Mouse (Mus musculus) spleen, postnatal 10 days (tissue): ENCODE measurements around the gene AL607142.1.

Experiments used
- DNase-seq, 2 experiments: peaks; one replicate each; pipeline ENCODE4 v3.0.0; 2021 to 2022; ENCODE audit warnings: low spot score in 2 of 2

Gene AL607142.1

GRCm38 (mm10) chr4:120057529-120057928 is 7.3 kb upstream of the AL607142.1 start:
- no peak for DNase-seq

GRCm38 (mm10) chr4:120058157-120058556 is 6.6 kb upstream of the AL607142.1 start:
- DNase-seq, result no peak

GRCm38 (mm10) chr4:120058794-120059193 is 6.0 kb upstream of the AL607142.1 start:
- no peak for DNase-seq

DNA sequence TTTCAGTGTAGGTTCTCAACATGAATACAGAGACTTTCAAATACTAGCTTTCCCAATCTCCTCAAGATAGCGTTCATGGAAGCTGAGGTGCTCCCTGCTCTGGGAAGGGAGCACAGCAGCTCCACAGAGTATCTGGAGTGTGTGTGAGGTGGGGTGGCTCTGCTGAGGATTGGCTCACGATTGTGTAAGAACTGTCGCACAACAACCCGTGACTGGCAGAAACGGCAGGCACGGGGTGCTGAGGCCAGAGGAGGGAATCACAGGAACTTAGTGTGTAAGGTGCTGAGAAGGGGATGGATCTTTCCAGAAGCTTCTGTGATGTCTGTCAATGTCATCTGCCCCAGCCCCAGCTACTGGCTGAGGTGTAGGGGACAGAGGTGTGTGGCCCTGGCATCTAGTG is 3.1 kb upstream of the AL607142.1 start:
- DNase-seq, result no peak

DNA sequence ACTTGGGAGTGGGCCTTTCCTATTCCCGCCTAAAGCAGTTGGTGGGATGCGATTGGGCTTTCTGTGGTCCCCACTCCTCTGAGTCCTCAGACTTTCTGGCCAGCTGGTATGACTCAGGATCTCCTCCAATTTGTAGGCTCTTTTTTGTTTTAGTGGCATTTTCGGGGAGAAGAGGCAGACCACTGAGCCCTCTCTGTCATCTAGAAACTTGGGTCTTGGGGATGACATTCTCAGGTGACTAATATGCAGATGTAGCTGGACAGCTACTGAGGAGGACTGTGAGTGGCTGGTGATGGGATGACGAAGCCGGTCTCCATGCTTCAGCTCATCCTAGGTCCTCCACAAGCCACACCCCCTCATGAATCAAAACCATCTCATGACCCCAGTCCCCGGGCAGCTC is 2.6 kb upstream of the AL607142.1 start:
- DNase-seq, result no peak

GRCm38 (mm10) chr4:120062754-120063153 is 2.0 kb upstream of the AL607142.1 start:
- no peak for DNase-seq

DNA sequence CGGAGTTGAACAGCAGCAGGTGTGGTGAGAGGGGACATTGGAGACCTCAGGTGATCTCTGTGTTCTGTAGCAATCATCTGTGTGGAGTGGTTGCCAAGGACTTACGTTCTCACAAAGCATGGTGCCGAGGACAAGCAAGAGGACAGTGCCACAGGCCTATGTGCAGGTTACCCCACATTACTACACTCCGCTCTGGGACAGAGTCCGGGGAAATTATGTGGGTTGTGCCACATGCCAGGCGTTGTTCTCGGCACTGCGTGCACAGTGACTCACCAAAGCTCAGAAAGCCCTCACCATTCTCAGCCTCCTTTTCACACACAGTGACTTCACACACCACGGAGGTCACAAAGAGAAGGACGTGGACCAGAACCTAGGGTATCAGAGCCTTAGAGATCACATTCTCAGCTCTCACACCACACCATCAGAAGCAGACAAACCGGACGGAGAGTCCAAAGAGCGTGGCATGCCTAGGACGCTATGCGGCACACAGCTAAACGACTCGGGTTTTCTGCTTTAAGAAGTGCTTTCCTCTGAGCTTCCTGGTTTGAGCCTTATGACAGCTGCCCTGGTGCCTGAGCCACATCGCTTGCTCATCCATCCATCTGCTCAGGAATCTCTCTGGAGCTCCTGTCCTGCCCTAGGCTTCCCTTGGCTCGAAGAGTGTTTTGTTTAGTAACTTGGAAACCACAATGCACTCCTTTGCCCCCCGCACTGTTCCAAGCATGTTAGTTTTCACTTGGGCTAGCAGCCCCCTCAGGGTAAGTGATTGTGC is 1.3 kb upstream of the AL607142.1 start:
- no peak for DNase-seq

DNA sequence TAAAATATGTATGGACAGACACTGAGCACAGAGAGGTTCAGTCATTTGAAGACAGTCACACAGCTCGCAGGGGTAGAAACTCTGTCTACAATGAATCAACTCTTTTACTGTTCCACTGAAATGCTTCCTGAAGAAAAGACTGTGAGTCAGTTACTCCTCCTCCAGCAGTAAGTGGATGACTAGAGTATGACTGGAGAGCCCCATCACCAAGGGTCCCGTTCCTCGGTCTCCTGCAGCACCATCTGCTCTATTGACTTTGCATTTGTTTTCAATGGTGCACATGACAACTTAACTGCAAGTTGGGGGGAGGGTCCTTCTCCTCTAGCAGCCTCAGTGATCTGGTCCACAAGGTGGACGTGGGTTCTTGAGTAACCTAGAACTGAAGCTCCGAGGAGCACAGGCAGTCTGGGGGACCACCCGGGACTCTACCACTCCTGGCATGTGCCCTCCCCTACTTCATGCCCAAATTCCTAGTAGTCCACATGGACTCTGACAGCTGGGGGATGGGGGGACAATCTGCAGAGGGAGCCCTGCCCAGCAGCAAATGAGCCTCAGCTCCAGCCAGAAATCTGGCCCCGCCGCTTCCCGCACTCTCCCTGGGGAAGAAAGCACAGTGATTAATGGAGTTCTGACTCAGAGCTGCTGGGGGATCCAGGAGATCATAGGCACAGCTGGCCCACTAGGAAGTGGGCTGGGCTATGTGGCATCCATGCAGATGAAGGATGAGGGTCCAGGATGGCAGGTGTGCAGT is 2.2 kb downstream of the AL607142.1 start:
- no peak for DNase-seq

GRCm38 (mm10) chr4:120067592-120068235 is 2.9 kb downstream of the AL607142.1 start:
- DNase-seq, result no peak

DNA sequence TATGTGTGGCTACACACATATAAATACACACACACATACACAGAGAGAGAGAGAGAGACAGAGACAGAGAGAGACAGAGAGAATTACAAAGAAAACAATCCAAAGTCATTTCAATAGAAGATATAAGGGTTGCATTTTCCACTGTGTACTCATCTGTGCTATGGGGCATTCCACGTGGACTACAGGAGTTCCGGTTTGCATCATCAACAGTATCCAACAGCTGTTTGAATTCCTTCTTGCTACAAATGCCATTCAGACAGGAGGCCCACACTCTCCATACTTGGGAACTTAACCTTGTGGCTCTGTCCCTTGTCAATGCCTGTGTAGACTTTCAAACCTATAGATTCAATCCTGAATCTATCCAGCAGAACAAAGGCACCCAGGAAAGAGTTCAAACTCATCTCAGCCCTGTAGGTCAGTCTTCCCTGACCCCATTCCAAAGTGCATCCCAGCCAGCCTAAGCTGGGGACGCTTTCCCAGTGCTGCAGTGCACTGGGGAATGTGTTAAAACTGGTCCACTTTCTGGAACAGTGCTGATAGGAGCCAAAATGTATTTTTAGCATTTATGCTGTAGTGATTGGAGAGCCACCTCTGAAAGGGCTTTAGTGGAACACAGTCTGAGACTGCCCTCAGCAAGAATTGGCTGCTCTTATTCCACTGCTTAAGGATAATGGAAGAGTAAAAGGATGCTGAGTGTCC is 4.2 kb downstream of the AL607142.1 start:
- DNase-seq, result no peak

DNA sequence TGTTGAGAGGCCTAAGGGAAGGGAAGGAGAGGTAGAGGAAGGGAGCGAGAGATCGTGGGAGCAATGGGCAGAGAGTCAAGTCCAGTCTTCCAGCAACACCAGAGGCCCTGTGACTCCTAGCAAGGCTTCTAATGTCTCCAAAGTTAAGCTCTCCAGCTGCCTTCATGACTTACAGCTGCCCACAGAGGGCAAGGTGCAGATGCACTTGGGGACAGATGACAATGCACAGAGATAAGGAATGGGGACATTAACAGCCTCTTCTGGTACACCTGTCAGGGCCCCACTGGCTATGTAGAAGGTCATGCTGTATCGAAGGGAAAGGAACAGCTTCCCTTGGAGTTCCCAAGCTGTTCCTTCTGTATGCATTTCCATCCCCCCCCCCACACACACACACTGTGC is 4.8 kb downstream of the AL607142.1 start:
- no peak for DNase-seq

GRCm38 (mm10) chr4:120071411-120071810 is 6.6 kb downstream of the AL607142.1 start:
- no peak for DNase-seq

DNA sequence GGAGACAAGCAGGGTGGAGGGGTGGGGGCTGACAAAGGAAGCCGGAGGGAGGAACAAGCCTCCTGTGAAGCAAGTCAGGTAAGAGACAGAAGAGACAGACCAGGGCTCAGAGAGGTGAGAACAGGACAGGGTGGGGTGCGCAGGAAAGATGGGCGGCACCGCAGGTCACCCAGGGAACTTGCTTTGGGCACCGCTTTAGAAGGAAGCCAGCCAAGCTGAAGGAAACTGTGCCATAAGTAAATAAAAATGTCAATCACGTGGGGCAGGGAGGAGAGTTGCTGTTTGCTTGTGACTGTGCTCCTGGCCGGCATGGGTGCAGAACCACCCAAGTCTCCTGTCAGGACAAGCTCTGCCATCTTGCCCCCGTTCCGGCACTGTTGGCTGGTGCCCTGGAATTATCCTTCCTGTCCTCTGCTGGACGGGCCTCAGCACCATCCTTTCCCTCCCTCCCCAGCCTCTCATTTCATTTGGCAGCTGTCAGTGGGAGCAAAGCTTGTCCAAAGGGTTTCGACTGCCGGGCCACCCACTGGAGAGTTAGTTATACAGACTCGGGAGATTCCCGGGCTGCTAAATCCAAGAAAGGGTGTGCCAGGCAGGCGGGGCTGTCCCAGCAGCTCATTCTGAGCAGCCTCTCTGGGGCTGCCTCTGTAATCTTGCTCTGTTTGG is 7.2 kb downstream of the AL607142.1 start:
- DNase-seq, result no peak

- DNase-seq, result no peak
Observed at GRCm38 (mm10) chr4:120074061-120074460, 9.3 kb downstream of the AL607142.1 start.

GRCm38 (mm10) chr4:120077322-120077721 is 12.5 kb downstream of the AL607142.1 start:
- DNase-seq, result no peak

GRCm38 (mm10) chr4:120082527-120082926 is 17.7 kb downstream of the AL607142.1 start:
- no peak for DNase-seq

DNA sequence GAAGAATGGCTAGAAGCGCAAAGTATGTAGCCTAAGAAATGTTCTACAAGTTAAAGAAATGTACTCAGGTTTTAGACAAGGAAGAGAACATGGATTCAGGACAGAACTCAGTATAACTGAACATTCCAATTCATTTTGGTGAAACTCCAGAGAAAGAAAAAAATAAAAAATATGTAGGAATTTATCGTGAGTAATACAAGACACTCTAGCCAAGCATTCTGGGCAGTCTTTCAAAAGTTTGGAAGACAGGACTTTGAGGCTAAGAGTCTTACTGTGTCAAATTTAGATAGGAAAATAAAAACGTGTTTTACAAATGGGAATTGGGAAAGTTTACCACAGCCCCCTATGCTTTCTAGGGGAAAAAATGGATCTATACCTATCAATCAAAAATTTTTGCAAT is 18.9 kb downstream of the AL607142.1 start:
- DNase-seq, result no peak

DNA sequence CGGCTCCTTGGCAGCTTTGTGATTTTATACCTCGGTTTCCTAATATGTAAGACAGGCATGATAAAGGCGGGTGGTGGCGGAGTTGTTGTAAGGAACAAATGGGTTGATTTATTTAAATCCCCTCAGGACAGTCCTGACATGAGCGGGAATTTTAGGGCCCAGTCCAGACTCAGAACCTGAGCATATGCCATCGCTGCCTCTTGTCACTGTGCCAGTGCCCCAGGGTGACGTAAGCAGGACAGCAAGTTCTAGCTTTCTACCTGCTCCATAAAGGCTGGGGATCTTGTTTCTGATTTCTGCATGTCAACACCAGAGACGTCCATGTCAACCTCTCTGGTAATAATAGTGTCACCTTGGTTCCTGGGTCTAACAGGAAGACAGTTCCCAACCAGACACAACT is 24.7 kb downstream of the AL607142.1 start:
- DNase-seq, result no peak

DNA sequence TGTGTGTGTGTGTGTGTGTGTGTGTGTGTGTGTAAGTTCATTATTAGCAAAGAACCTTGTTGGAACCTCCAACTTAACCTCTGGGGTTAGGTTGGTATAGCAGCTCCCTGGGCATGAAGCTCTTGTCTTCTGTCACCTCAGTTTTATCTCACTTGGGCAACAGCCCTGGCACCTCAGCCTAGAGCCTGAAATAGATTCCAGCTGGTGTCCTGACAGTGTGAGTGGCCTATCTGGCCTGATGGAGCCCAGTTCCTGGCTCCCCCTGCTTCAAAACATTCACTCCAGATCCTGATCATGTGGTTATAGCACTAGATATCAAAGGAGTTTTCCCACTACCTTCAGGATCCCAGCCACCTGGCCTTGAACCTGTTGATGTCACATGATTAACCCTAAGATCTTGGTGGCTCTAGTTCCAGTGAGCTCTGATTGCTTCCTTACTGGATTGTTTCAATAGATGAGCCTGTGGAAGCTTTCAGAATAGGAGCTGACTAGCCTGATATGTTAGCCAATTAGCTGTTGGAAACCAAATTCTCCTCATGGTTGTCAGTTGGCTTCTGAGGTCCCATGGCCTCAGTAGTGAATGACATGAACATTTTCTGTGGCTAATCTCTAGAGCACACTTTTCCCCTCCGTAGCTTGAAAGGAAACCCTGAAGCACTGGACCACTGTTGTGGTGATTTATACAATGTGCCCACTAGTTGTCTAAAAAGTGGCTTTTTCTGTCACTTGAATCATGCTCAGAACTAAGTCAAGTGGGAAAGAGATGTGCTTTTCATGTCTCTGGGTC is 27.4 kb downstream of the AL607142.1 start:
- DNase-seq, result no peak

DNA sequence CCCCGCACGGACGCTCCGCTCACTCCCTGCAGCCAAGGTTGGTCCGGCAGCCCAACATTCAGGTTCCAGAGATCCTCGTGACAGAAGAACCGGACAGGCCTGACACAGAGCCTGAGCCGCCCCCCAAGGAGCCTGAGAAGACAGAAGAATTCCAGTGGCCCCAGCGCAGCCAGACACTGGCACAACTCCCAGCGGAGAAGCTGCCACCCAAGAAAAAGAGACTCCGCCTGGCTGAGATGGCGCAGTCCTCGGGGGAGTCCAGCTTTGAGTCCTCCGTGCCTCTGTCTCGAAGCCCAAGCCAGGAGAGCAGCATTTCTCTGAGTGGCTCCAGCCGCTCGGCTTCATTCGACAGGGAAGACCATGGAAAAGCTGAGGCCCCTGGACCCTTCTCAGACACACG is 32.1 kb downstream of the AL607142.1 start:
- DNase-seq, result no peak

GRCm38 (mm10) chr4:120101186-120101585 is 36.4 kb downstream of the AL607142.1 start:
- DNase-seq, result no peak
